Mouse (Mus musculus): ENCODE results near the gene Cyp2w1.

GRCm38 (mm10) chr5:139371631-139372401 lies 19.4 kb downstream of the Cyp2w1 start:
- TF ChIP-seq POLR2A (IDR thresholded peaks at IDR 0.05; ENCODE audit: control insufficient read depth, low read depth, low read length) (peak; percentile 98), CTCF (IDR thresholded peaks at IDR 0.05; ENCODE audit: control insufficient read depth, insufficient read depth, insufficient replicate concordance, low read depth, low read length) (no peak)

All from testis, adult 2 months (tissue).